Mouse (Mus musculus) limb, embryonic 11.5 days (tissue): Measurements from ENCODE around the gene Nlk. TPM values are rescaled to one million over a fixed set of nuclear protein-coding genes. Genes with fewer than 3 reads are reported as not detected.

Source experiments
- ATAC-seq: fragments of 200-750 bp; cut with Nextera tagmentation; 2 replicates; pipeline ENCODE4 v1.8.0; 2017; ENCODE audit warnings: low read depth; ENCODE audit not compliant: insufficient number of reproducible peaks, low FRiP score, low TSS enrichment
- DNase-seq: peaks from one replicate; pipeline ENCODE4 v3.0.0-alpha.2; 2015; ENCODE audit warnings: low spot score
- H3K27ac ChIP-seq: fragments of 300-500 bp; sonication (generic); replicated peaks from 2 replicates; pipeline ENCODE4 v1.5.1; 2014; ENCODE audit warnings: low read depth, mild to moderate bottlenecking, low read length
- H3K27me3 ChIP-seq: fragments of 300-500 bp; sonication (generic); 2 replicates; pipeline ENCODE4 v1.6.1; 2014; ENCODE audit warnings: mild to moderate bottlenecking, low read length, mixed read lengths; ENCODE audit not compliant: control insufficient read depth, insufficient read depth
- H3K36me3 ChIP-seq: fragments of 300-500 bp; sonication (generic); 2 replicates; pipeline ENCODE4 v1.6.1; 2014; ENCODE audit warnings: mild to moderate bottlenecking, low read length, moderate library complexity, mixed read lengths; ENCODE audit not compliant: control insufficient read depth, insufficient read depth
- H3K4me1 ChIP-seq: fragments of 300-500 bp; sonication (generic); 2 replicates; pipeline ENCODE4 v1.6.1; 2014; ENCODE audit warnings: low read length, mixed read lengths; ENCODE audit not compliant: control insufficient read depth, insufficient read depth
- H3K4me2 ChIP-seq: fragments of 300-500 bp; sonication (generic); 2 replicates; pipeline ENCODE4 v1.6.1; 2014; ENCODE audit warnings: low read depth, mild to moderate bottlenecking, moderate library complexity; ENCODE audit not compliant: severe bottlenecking
- H3K4me3 ChIP-seq: fragments of 300-500 bp; sonication (generic); 2 replicates; pipeline ENCODE4 v1.5.1; 2014; ENCODE audit warnings: low read depth, low read length
- H3K9ac ChIP-seq: fragments of 300-500 bp; sonication (generic); 2 replicates; pipeline ENCODE4 v1.6.1; 2014; ENCODE audit warnings: mild to moderate bottlenecking, low read length
- H3K9me3 ChIP-seq: fragments of 300-500 bp; sonication (generic); 2 replicates; pipeline ENCODE4 v1.6.1; 2016; ENCODE audit warnings: low read length; ENCODE audit not compliant: control insufficient read depth
- WGBS: fragments of 180-500 bp; shearing (Covaris S2); extraction: QIAGEN DNeasy Blood & Tissue Kit; methylation state at CpG from one replicate; pipeline ENCODE4 v1.1.7; 2014; 5-methylcytosine and 5-hydroxymethylcytosine counted together
- polyA plus RNA-seq: library from polyadenylated mRNA; unstranded; fragments of >200 nt; fragmentation: Nextera tagmentation; extraction: Ambion mirVana; gene quantifications from 2 replicates; pipeline ENCODE4 v1.2.1, GENCODE M21; 2014

Gene Nlk
- polyA plus RNA-seq, 1 experiment from 2014 or later, result 14.2 TPM

DNA sequence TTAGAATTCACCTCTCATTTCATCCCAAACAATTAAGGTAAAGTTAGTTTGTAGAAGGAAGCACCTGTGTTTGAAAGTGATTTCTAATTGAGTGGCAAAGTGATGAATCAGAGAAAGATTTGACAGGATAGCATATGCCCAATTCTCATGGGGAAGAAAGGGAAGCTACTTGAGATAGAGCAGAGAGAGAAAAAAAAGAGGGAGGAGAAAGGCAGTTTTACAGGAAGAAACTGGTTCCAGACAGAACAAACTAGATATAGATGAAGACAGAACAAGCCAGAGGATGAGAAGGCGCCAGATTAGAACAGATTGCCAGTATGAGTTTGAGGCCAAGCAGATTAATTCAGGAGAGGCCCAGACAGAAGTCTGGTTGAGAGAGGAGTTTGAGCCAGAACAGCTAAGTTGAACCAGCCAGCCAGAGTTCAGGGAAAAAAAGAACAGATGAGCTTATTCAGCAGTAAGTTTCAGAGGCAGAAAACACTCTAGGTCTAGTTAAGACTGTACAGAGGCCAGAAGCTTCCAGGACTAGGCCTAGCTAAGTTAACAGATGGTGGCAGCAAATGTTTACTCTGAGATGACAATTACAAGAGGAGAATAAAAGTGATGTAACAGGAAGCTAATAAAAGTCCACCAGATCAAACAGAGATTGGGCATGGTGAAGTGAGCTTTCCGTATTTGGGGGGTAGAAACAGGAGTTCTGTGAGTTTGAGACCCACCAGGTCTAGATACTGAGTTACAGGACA, 149.3 kb downstream of the Nlk start:
- no peak for DNase-seq
- no peaks in the 10 kb centered on the region for H3K9me3 ChIP-seq
- H3K4me3 ChIP-seq, result no peak overlapping the region
- H3K27me3 ChIP-seq, result no peaks in the 10 kb centered on the region
- H3K27ac ChIP-seq, result no peak overlapping the region
- H3K9ac ChIP-seq, result no peak overlapping the region
- peaks cover 2% of the 10 kb centered on the region; the same call in 1 of the 2 replicates for H3K36me3 ChIP-seq
- peaks cover 8% of the 10 kb centered on the region; the same call in 1 of the 2 replicates for H3K4me1 ChIP-seq
- ATAC-seq, result no peak
- H3K4me2 ChIP-seq, result no peak overlapping the region
- 78% methylated on average over 2 of the region's 2 CpGs for WGBS

DNA sequence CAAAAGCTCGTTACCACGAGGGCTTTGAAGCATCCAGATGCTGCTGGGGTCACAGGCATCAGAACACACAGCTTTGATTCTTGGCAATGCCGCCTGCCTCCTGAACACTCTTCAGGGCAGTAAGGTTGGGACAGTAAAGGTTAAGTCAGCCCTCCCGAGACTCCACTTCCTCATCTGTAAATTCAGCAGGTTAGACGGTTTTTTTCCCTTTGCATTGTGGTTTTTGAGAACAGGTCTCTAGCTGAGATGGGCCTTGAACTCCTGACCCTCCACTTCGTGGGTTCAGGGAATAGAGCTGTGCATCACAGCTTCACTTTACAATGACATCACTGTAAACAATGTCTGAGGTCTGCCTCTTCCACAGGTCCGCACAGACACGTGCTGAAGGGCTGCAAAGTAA, 152.0 kb downstream of the Nlk start:
- WGBS, result 69% methylated on average over 8 of the region's 8 CpGs
- DNase-seq (no peak), ATAC-seq (no peak)
- Histone ChIP-seq H3K9me3 (no peaks in the 10 kb centered on the region), H3K4me3 (no peak overlapping the region), H3K4me2 (no peak overlapping the region), H3K36me3 (peaks cover 10% of the 10 kb centered on the region; the same call in 1 of the 2 replicates), H3K27ac (no peak overlapping the region), H3K4me1 (peaks cover 8% of the 10 kb centered on the region; the same call in 1 of the 2 replicates), H3K27me3 (no peaks in the 10 kb centered on the region), H3K9ac (no peak overlapping the region)

- Histone ChIP-seq H3K4me3 (no peak overlapping the region), H3K27me3 (no peaks in the 10 kb centered on the region), H3K9ac (no peak overlapping the region), H3K36me3 (peaks cover 16% of the 10 kb centered on the region; the same call in 1 of the 2 replicates), H3K4me2 (no peak overlapping the region), H3K9me3 (no peaks in the 10 kb centered on the region), H3K27ac (no peak overlapping the region), H3K4me1 (peaks cover 8% of the 10 kb centered on the region; the same call in 1 of the 2 replicates)
- ATAC-seq, result no peak
- no peak for DNase-seq
- WGBS, result 90% methylated on average over 7 of the region's 7 CpGs
Measured at GRCm38 (mm10) chr11:78544449-78545111, 152.6 kb downstream of the Nlk start.

DNA sequence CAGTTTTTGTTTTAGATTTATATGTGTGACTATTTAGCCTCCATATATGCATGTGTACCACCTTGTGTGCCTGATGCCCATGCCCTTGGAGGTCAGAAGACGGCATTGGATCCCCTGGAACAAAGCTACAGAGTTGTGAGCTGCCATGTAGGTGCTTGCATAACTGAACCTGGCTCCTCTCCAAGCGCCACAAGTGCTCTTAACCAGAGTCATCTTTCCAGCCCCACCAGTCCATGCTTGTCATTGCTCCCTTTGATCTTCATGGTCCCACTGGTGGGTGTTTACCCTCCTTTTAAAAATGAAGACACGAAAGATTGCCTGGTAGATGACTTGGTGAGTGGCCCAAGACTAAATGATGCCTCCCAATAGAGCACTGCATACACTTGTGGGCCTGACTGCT, 156.8 kb downstream of the Nlk start:
- 92% methylated on average over 3 of the region's 3 CpGs for WGBS
- no peak for ATAC-seq
- no peak overlapping the region for H3K4me3 ChIP-seq
- no peaks in the 10 kb centered on the region for H3K27me3 ChIP-seq
- peaks cover 18% of the 10 kb centered on the region; the same call in 1 of the 2 replicates for H3K36me3 ChIP-seq
- H3K9me3 ChIP-seq, result no peaks in the 10 kb centered on the region
- no peak overlapping the region for H3K4me2 ChIP-seq
- peaks cover 10% of the 10 kb centered on the region for H3K4me1 ChIP-seq
- H3K9ac ChIP-seq, result no peak overlapping the region
- no peak for DNase-seq
- no peak overlapping the region for H3K27ac ChIP-seq

- 3% methylated on average over 14 of the region's 14 CpGs for WGBS
- Histone ChIP-seq H3K4me1 (peaks cover 17% of the 10 kb centered on the region), H3K9ac (peak overlapping the region; percentile 78), H3K27me3 (no peaks in the 10 kb centered on the region), H3K27ac (no peak overlapping the region), H3K4me3 (peak overlapping the region; percentile 79), H3K9me3 (no peaks in the 10 kb centered on the region), H3K4me2 (peak overlapping the region; percentile 83), H3K36me3 (peaks cover 15% of the 10 kb centered on the region; the same call in 1 of the 2 replicates)
- DNase-seq, result no peak
- 0 out of 2 replicates have a peak, but pooled peaks have one; percentile 4 for ATAC-seq
Measured at GRCm38 (mm10) chr11:78536690-78537084, 160.5 kb downstream of the Nlk start.

- DNase-seq (peak; percentile 98), ATAC-seq (peak; percentile 97)
- Histone ChIP-seq H3K4me2 (peak within 1 kb of the TSS; percentile 83), H3K9ac (peak within 1 kb of the TSS; percentile 78), H3K4me1 (peaks cover 17% of the 10 kb centered on the region), H3K36me3 (peaks cover 15% of the 10 kb centered on the region; the same call in 1 of the 2 replicates), H3K27me3 (no peaks in the 10 kb centered on the region), H3K9me3 (no peaks in the 10 kb centered on the region), H3K27ac (peak within 1 kb of the TSS; percentile 32), H3K4me3 (peak within 1 kb of the TSS; percentile 79)
- WGBS, result 0% methylated on average over 52 of the region's 52 CpGs
Measured at GRCm38 (mm10) chr11:78536080-78536689, 161.0 kb downstream of the Nlk start, which contains the start of the genes Tnfaip1 and Ift20. TSS of gene Tnfaip1 (minus strand) at chr11:78536332. TSS of gene Ift20 (plus strand) at chr11:78536361.

- Histone ChIP-seq H3K27ac (peak overlapping the region; percentile 32), H3K9me3 (no peaks in the 10 kb centered on the region), H3K4me1 (peaks cover 17% of the 10 kb centered on the region), H3K4me3 (peak overlapping the region; percentile 79), H3K9ac (peak overlapping the region; percentile 64), H3K36me3 (peaks cover 11% of the 10 kb centered on the region; the same call in 1 of the 2 replicates), H3K27me3 (no peaks in the 10 kb centered on the region), H3K4me2 (peak overlapping the region; percentile 65)
- DNase-seq (peak; percentile 34), ATAC-seq (no peak; the same call in none of the 2 replicates)
- under 1% methylated on average over 23 of the region's 23 CpGs for WGBS
Measured at GRCm38 (mm10) chr11:78535376-78536079, 161.6 kb downstream of the Nlk start.
